Mouse (Mus musculus) heart, embryonic 11.5 days (tissue): ENCODE results near the gene Cebpb. TPM values are rescaled to one million over a fixed set of nuclear protein-coding genes. Genes with fewer than 3 reads are reported as not detected.
A peak's percentile ranks its signal among the peaks of the same experiment; 100 is the strongest.

Experiments
- ATAC-seq: fragments of 200-750 bp; cut with Nextera tagmentation; replicated peaks from 2 replicates; pipeline ENCODE4 v1.8.0; 2017; ENCODE audit warnings: moderate library complexity; ENCODE audit not compliant: insufficient number of reproducible peaks, low FRiP score, low TSS enrichment
- H3K27ac ChIP-seq: fragments of 300-500 bp; sonication (generic); 2 replicates; pipeline ENCODE4 v1.5.1; 2014; ENCODE audit warnings: mild to moderate bottlenecking, low read depth, low read length
- H3K27me3 ChIP-seq: fragments of 300-500 bp; sonication (generic); 2 replicates; pipeline ENCODE4 v1.6.1; 2014; ENCODE audit warnings: mild to moderate bottlenecking, low read length, mixed read lengths; ENCODE audit not compliant: control insufficient read depth, insufficient read depth
- H3K36me3 ChIP-seq: fragments of 300-500 bp; sonication (generic); 2 replicates; pipeline ENCODE4 v1.6.1; 2014; ENCODE audit warnings: mild to moderate bottlenecking, low read length, moderate library complexity, mixed read lengths; ENCODE audit not compliant: control insufficient read depth, insufficient read depth
- H3K4me1 ChIP-seq: fragments of 300-500 bp; sonication (generic); 2 replicates; pipeline ENCODE4 v1.6.1; 2014; ENCODE audit warnings: low read length; ENCODE audit not compliant: control insufficient read depth, insufficient read depth
- H3K4me2 ChIP-seq: fragments of 300-500 bp; sonication (generic); 2 replicates; pipeline ENCODE4 v1.6.1; 2014; ENCODE audit warnings: mild to moderate bottlenecking, moderate library complexity
- H3K4me3 ChIP-seq: fragments of 300-500 bp; sonication (generic); 2 replicates; pipeline ENCODE4 v1.5.1; 2014; ENCODE audit warnings: low read depth, low read length
- H3K9ac ChIP-seq: fragments of 300-500 bp; sonication (generic); 2 replicates; pipeline ENCODE4 v1.6.1; 2014; ENCODE audit warnings: mild to moderate bottlenecking, low read depth, low read length, moderate library complexity
- H3K9me3 ChIP-seq: fragments of 300-500 bp; sonication (generic); replicated peaks from 2 replicates; pipeline ENCODE4 v1.6.1; 2016; ENCODE audit warnings: low read length; ENCODE audit not compliant: control insufficient read depth
- WGBS: fragments of 180-500 bp; shearing (Covaris S2); extraction: QIAGEN DNeasy Blood & Tissue Kit; methylation state at CpG from one replicate; pipeline ENCODE4 v1.1.7; 2014; ENCODE audit not compliant: insufficient replicate concordance; 5-methylcytosine and 5-hydroxymethylcytosine counted together
- polyA plus RNA-seq: library from polyadenylated mRNA; unstranded; fragments of >200 nt; fragmentation: Nextera tagmentation; extraction: Ambion mirVana; gene quantifications from 2 replicates; pipeline ENCODE4 v1.2.1, GENCODE M21; 2014

The Cebpb gene
- polyA plus RNA-seq, 1 experiment from 2014 or later: 8.0 TPM

- Histone ChIP-seq H3K9ac (no peak overlapping the region), H3K27me3 (no peaks in the 10 kb centered on the region), H3K36me3 (no peaks in the 10 kb centered on the region), H3K4me1 (peaks cover 4% of the 10 kb centered on the region; the same call in 1 of the 2 replicates), H3K27ac (no peak overlapping the region), H3K4me3 (no peak overlapping the region), H3K4me2 (no peak overlapping the region), H3K9me3 (no peaks in the 10 kb centered on the region)
- 74% methylated on average over 6 of the region's 6 CpGs for WGBS
- ATAC-seq: no peak
Observed at GRCm38 (mm10) chr2:167702126-167702525, 13.4 kb downstream of the Cebpb start.

- Histone ChIP-seq H3K9me3 (no peaks in the 10 kb centered on the region), H3K9ac (no peak overlapping the region), H3K4me2 (no peak overlapping the region), H3K27me3 (peaks cover 3% of the 10 kb centered on the region; the same call in 1 of the 2 replicates), H3K36me3 (no peaks in the 10 kb centered on the region), H3K27ac (no peak overlapping the region), H3K4me3 (no peak overlapping the region), H3K4me1 (no peaks in the 10 kb centered on the region; the same call in 1 of the 2 replicates)
- WGBS: 91% methylated on average over 4 of the region's 4 CpGs
- ATAC-seq: no peak
Observed at GRCm38 (mm10) chr2:167704409-167704808, 15.7 kb downstream of the Cebpb start.

GRCm38 (mm10) chr2:167706183-167706939, 17.6 kb downstream of the Cebpb start:
- Histone ChIP-seq H3K9ac (no peak overlapping the region), H3K27me3 (peaks cover 3% of the 10 kb centered on the region; the same call in 1 of the 2 replicates), H3K4me1 (no peaks in the 10 kb centered on the region; the same call in 1 of the 2 replicates), H3K4me2 (no peak overlapping the region), H3K36me3 (no peaks in the 10 kb centered on the region), H3K9me3 (no peaks in the 10 kb centered on the region), H3K27ac (no peak overlapping the region), H3K4me3 (no peak overlapping the region)
- WGBS: 67% methylated on average over 11 of the region's 11 CpGs
- peak; percentile 33; the same call in 1 of the 2 replicates for ATAC-seq

GRCm38 (mm10) chr2:167708373-167708772, 19.7 kb downstream of the Cebpb start:
- peaks cover 3% of the 10 kb centered on the region; the same call in 1 of the 2 replicates for H3K27me3 ChIP-seq
- no peaks in the 10 kb centered on the region for H3K36me3 ChIP-seq
- peaks cover 3% of the 10 kb centered on the region for H3K4me1 ChIP-seq
- no peak overlapping the region for H3K27ac ChIP-seq
- no peak overlapping the region for H3K4me2 ChIP-seq
- WGBS: 49% methylated on average over 15 of the region's 15 CpGs
- H3K9ac ChIP-seq: no peak overlapping the region
- no peak for ATAC-seq
- H3K4me3 ChIP-seq: no peak overlapping the region
- no peaks in the 10 kb centered on the region for H3K9me3 ChIP-seq

GRCm38 (mm10) chr2:167709969-167710368, 21.3 kb downstream of the Cebpb start:
- ATAC-seq: no peak
- 62% methylated on average over 6 of the region's 6 CpGs for WGBS
- H3K4me1 ChIP-seq: peaks cover 4% of the 10 kb centered on the region
- no peak overlapping the region for H3K9ac ChIP-seq
- no peak overlapping the region for H3K4me3 ChIP-seq
- H3K9me3 ChIP-seq: no peaks in the 10 kb centered on the region
- H3K36me3 ChIP-seq: no peaks in the 10 kb centered on the region
- no peak overlapping the region for H3K4me2 ChIP-seq
- H3K27me3 ChIP-seq: peaks cover 3% of the 10 kb centered on the region; the same call in 1 of the 2 replicates
- H3K27ac ChIP-seq: no peak overlapping the region

- H3K27me3 ChIP-seq: peaks cover 3% of the 10 kb centered on the region; the same call in 1 of the 2 replicates
- no peak overlapping the region for H3K9ac ChIP-seq
- H3K4me2 ChIP-seq: no peak overlapping the region
- H3K27ac ChIP-seq: no peak overlapping the region
- H3K36me3 ChIP-seq: no peaks in the 10 kb centered on the region
- no peak overlapping the region for H3K4me3 ChIP-seq
- peaks cover 4% of the 10 kb centered on the region for H3K4me1 ChIP-seq
- H3K9me3 ChIP-seq: no peaks in the 10 kb centered on the region
- no peak for ATAC-seq
- WGBS: 65% methylated on average over 6 of the region's 6 CpGs
Observed at GRCm38 (mm10) chr2:167710574-167710973, 21.9 kb downstream of the Cebpb start.

GRCm38 (mm10) chr2:167712872-167713821, 24.4 kb downstream of the Cebpb start:
- Histone ChIP-seq H3K27ac (peak overlapping the region; percentile 10; the same call in 1 of the 2 replicates), H3K36me3 (no peaks in the 10 kb centered on the region), H3K9ac (no peak overlapping the region), H3K4me2 (no peak overlapping the region), H3K27me3 (peaks cover 3% of the 10 kb centered on the region; the same call in 1 of the 2 replicates), H3K4me1 (peaks cover 4% of the 10 kb centered on the region), H3K4me3 (no peak overlapping the region), H3K9me3 (no peaks in the 10 kb centered on the region)
- ATAC-seq: no peak
- WGBS: 67% methylated on average over 21 of the region's 23 CpGs

GRCm38 (mm10) chr2:167714298-167714697, 25.6 kb downstream of the Cebpb start:
- Histone ChIP-seq H3K4me3 (no peak overlapping the region), H3K9me3 (no peaks in the 10 kb centered on the region), H3K36me3 (no peaks in the 10 kb centered on the region), H3K4me2 (no peak overlapping the region), H3K4me1 (peaks cover 4% of the 10 kb centered on the region), H3K9ac (no peak overlapping the region), H3K27me3 (no peaks in the 10 kb centered on the region), H3K27ac (no peak overlapping the region)
- WGBS: 88% methylated on average over 6 of the region's 6 CpGs
- no peak for ATAC-seq
